14 mouse cellular contexts compared by ENCODE assay signal in the genomic region with DNA sequence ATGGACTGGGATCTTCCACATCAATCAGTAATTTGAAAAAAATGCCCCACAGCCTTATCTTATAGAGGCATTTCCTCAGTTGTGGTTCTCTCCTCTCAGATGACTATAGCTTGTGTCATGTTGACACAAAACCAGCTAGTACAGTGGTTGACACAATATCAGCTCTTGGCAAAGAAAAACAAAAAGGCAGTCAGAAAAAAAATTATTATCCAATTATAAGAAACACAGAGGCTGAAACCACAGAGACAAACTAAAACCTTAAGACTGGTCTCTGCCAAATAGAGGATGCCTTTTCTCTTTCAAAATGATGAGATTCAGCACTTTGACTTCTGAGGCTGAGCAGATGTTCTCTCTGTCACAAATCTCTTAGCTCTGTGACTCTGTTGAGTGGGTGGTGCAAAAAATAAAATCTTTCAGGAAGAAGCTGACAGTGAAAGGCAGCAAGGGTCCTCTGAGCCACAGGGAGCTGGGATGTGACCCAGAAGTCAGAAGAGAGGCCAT.
A peak's percentile ranks its signal among the peaks of the same experiment; 100 is the strongest.
DNase-seq lines count a peak whose midpoint lies in the region; TF ChIP-seq lines count a peak whose summit lies in the region.
"Had no signal": no experiment of that assay in that cellular context is flagged by ENCODE, and none has a peak within 500 bp of the region (broad histone marks: within the 10 kb centered on the region; RNA-seq: fewer than 3 reads in every experiment).

No protein-coding gene starts in this region.

- TF ChIP-seq CTCF in cerebellum, adult 2 months (IDR thresholded peaks at IDR 0.05; ENCODE audit: borderline replicate concordance, insufficient read depth, low read depth, low read length), result no peak

- peak overlapping the region; percentile 90 for H3K27ac ChIP-seq in macrophage
- H3K27ac ChIP-seq in cerebellum, adult 2 months (ENCODE audit: insufficient read depth, low read length), result no peak overlapping the region
- H3K27ac ChIP-seq: embryonic facial prominence, embryonic 15.5 days; limb, embryonic 15.5 days; midbrain, embryonic 10.5 days; neural tube, embryonic 13.5 days had no signal

- DNase-seq in kidney, postnatal 10 days, result peak; percentile 44
- no peak for DNase-seq in kidney, postnatal 36 days
- peak; percentile 67 for DNase-seq in CD4-positive helper T cell, adult 2 months (ENCODE audit: low read depth, low spot score)
- peak; percentile 57 for DNase-seq in MN1 (ENCODE audit: low spot score)
- no peak for DNase-seq in cerebellum, adult 2 months
- DNase-seq in embryo, embryonic 10.5 days (ENCODE audit: low spot score), result no peak
- DNase-seq: adrenal gland, postnatal 36 days; cerebellum, adult 9-11 months had no signal

- no peaks in the 10 kb centered on the region for H3K79me2 ChIP-seq in macrophage (ENCODE audit: inconsistent target)

- no peak for TF ChIP-seq POLR2A in cerebellum, adult 2 months (IDR thresholded peaks at IDR 0.05; ENCODE audit: borderline replicate concordance, insufficient read depth, low read length)

- no peaks in the 10 kb centered on the region for H3K27me3 ChIP-seq in cerebellum, adult 2 months (ENCODE audit: control insufficient read depth, insufficient read depth, low read length)
- H3K27me3 ChIP-seq: embryonic facial prominence, embryonic 15.5 days; limb, embryonic 15.5 days; neural tube, embryonic 13.5 days; Patski had no signal

- no peaks in the 10 kb centered on the region for H3K4me1 ChIP-seq in cerebellum, adult 2 months (ENCODE audit: control insufficient read depth, insufficient read depth, low read length)

- H3K4me3 ChIP-seq in macrophage (ENCODE audit: inconsistent target), result no peak overlapping the region
- H3K4me3 ChIP-seq in cerebellum, adult 2 months (replicated peaks; ENCODE audit: insufficient read depth, low read depth, low read length), result no peak overlapping the region
- H3K4me3 ChIP-seq: embryonic facial prominence, embryonic 15.5 days; limb, embryonic 15.5 days; midbrain, embryonic 10.5 days; neural tube, embryonic 13.5 days had no signal

- H3K36me3 ChIP-seq in macrophage (ENCODE audit: inconsistent target), result no peaks in the 10 kb centered on the region
- H3K36me3 ChIP-seq: embryonic facial prominence, embryonic 15.5 days; limb, embryonic 15.5 days; midbrain, embryonic 10.5 days; neural tube, embryonic 13.5 days had no signal

Comparison
In these comparisons a context has a peak if more than half of its experiments do, and no peak if none do; other contexts are left out.
1. DNase-seq: peak in kidney, postnatal 10 days (single experiment), CD4-positive helper T cell, adult 2 months (single experiment) and MN1 (single experiment); none in kidney, postnatal 36 days (0 of 2), cerebellum, adult 2 months (0 of 2) and embryo, embryonic 10.5 days (single experiment).